Mouse (Mus musculus): ENCODE measurements around the gene Mat2b.

DNA sequence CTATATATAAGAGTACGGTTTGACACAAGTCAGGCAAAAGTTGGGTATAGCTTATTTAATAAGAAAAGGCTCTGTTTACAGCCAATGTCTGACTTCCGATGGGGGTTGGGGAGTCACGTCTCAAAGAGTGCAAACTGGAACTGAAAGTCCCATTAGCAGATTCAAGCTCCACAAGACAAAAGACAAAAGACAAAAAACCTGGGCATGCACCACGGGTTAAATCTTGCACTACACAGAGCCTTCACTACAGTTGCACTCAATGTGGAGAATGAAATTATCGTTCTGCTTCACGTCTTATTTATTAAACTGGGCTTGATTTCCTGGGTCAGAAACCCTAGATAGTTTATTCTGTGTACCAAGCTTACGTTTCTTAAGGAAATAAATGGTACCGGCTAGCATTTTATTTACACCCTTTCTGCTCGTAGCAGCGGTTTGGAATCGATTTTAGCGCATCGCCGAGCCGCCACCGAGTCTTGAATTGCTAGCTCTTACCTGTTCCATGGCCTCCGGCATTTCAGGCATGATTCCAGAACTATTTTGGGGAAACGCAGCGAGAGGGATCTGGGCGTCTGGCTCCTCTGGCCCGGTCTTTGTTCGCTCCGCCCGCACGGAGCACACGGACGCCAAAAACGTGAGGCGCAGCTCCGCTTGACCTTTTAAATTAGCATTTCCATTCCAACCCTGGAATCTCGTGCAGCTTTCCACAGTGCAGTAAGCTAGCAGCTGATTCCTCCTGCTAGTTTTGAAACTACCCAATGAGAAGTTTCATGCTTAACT, 504 bp downstream of the Mat2b start:
- TF ChIP-seq GATA1 (IDR thresholded peaks at IDR 0.05; ENCODE audit: low read length): no peak
- TF ChIP-seq TAL1 (IDR thresholded peaks at IDR 0.05; ENCODE audit: low read length): no peak
